Mouse (Mus musculus) heart, postnatal 25 days (tissue): ENCODE measurements around the gene Slc7a7. TPM values are rescaled to one million over a fixed set of nuclear protein-coding genes. Genes with fewer than 3 reads are reported as not detected.

Experiments used
- DNase-seq: peaks from one replicate; pipeline ENCODE4 v3.0.0; 2022; ENCODE audit warnings: low spot score
- intact Hi-C: fragments of 180-260 bp; cut with DNase I; formaldehyde crosslinking; loops from one replicate; pipeline ENCODE4 v1.15.1; 2025
- total RNA-seq, 2 experiments: library from RNA; stranded (reverse); gene quantifications; 2 replicates each; pipeline ENCODE4 v1.2.3; 2021

Slc7a7 gene
- total RNA-seq, 2 experiments from 2014 or later: 7.7 to 7.9 TPM

DNA sequence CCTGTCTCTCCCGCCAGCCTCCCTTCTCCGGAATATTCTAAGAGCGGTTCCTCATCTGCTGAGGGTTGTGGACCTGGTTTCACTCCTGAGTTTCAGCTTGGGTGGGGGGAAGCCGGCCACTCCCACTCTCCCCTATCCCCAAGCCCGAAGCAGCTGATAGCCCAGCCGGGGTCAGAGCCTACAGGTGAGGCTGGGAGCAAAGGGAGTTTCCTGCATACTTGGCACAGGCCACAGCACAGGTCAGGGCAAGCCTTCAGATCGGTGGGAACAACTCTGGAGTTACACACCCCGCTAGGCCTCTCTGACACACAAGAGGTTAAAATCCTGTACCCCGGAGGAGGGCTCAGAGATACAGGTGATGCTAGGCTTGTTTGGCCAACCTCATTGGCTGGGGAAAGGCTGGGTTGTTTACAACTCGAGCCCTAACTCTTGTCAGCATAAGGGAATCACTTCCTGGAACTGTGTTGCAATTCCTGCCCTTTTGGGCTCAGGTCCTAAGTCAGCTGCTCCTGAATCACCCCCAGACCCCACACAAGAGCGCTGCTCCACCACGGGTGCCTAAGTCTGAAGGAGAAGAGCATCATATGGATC is 16.5 kb upstream of the Slc7a7 start:
- intact Hi-C loops: no loop called here
- no peak for DNase-seq

DNA sequence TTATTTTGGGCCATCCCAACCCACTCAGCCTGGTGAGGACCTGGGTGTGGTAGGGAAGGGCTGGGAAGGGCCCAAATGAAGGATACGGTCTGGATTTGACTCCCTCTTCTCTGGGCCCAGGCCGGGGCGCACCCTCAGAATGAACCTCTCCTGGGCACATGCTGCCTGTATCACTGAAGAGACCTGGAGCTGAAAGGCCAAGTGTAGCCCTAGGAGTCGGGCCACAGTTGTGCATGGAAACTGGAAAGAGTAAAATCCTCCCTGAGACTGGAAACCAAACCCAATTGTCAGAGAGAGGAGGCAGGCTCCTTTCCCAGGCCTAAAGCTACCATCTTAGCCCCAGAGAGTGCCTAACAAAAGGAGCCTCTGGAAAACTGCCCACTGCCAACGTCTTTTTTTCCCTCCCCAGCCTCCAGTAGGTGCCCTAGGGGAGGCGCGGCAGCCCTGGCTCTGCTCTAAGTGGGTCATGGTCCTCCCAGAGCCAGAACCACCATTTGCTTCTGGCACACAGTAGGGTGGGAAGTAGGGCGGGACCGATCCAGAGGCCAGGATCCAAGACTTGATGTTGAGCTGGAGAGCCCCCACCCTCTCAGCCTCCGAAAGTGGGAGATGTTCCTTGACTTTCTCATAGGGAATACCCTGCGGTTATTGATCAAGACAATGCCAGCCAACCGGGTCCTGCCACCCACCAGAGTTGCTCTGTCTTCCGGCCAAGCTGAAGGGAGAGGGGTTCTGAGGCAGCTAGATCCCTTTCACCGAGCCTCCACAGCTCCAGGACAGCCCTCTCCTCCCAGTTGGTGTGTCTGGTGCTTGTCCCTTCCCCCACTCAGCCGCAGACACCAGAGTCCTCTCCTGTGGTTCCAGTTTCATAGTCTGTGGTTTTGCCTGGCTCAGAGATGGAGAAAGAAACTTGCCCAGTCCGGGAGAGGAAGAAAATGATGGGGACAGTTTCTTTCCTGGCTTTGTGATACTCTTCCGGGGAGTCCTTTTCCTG is 15.6 kb upstream of the Slc7a7 start:
- intact Hi-C loops: no loop called here
- DNase-seq: no peak

DNA sequence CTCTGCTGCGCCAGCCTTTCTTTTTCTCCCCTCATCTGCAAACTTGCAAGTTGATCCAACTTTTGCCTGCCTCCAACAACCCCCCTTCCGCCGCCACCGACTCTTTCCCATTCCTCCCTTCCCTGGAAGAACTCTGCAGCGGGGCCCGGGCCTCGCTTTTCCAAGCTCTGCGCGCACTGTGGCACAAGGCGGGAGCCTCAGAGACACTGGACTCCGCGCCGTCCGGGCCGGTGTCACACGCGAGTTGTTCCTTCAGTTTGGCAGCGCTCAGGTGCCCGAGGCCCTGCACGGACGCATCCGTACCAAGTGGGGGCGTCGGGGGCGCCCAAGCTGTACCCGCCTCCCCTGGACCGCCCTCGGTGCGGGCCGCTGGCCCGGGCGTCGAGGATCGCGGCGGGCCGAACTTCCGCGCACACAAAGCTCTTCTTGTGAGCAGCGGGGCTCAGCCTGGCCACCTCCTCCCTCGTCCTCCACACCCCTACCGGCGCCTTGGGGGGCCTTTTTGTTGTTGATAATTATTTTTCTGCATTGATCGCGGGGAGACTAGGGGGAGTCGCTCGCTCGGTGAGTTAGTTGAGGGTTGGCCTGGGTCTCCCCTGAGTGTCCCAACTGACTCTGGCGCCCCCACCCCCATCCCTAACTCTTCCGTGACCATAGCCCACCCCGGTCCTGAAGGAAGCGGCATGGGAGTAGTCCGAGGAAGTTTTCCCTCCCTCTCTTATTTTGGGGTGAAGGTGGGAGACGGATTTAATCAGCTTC is 14.7 kb upstream of the Slc7a7 start:
- intact Hi-C loops: no loop called here
- no peak for DNase-seq

DNA sequence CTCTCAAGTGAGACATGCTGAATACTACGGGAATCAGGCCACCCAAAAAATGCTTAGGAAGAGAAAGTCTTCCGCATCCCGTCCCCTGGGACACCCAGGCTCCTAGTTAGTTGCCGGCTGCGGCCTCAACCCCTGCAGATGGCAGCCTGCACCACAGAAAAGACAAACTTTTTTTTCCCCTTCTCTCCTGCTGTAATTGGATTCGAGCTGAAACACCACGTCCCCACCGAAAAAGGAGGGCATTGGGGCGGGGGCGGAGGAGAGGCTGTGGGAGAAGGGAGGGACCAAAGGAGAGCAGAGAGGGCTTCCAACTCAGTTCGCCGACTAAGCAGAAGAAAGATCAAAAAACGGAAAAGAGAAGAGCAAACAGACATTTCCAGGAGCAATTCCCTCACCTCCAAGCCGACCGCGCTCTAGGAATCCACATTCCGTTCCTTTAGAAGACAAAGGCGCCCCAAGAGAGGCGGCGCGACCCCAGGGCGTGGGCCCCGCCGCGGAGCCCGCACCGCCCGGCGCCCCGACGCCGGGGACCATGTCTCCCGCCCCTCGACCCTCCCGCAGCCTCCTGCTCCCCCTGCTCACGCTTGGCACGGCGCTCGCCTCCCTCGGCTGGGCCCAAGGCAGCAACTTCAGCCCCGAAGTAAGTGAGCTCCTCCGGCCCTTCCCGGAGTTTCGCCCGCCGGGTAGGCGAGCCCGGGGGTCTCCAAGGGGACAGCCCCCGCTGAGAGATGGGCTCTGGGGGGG is 13.9 kb upstream of the Slc7a7 start, which contains the start of gene Mmp14:
Gene Mmp14 (plus strand): TSS at position 279 of the 744 bp plus-strand sequence.
- DNase-seq: peak; percentile 57
- intact Hi-C loops: no loop called here

DNA sequence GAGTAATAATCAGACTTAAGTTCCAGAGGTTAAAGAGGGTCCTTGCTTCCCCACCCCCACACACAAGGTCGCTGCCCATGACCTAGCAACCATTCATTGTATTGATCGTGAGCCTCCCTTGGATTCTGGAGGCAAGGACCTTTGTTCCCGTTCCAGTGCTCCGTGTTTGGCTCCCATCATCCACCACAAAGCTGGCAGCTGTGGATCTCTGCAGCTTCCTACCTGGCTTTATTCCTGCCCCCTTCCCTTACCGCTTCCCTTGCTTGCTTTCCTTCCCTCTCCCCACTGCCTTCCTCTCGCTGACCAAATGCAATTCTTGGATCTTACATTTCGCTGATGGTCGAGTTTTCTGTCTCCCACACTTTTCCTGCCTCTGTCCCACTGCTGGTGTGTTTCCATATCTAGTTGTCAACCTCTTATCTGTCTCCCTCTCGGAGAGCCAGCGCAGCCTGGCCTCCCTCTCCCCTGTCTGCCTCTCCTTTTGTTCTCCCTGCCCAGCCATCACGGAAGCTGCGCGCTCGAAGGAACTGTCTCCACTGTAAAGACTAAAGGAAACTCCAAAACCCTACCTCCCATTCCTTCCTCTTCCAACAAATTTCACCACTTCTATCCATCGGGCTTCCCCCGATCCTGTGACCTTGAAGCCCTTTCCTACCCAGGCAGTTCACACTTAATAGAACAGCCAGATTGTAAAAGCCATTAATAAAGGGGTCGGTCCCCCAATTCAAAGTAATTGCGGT is 13.0 kb upstream of the Slc7a7 start:
- intact Hi-C loops: no loop called here
- no peak for DNase-seq

DNA sequence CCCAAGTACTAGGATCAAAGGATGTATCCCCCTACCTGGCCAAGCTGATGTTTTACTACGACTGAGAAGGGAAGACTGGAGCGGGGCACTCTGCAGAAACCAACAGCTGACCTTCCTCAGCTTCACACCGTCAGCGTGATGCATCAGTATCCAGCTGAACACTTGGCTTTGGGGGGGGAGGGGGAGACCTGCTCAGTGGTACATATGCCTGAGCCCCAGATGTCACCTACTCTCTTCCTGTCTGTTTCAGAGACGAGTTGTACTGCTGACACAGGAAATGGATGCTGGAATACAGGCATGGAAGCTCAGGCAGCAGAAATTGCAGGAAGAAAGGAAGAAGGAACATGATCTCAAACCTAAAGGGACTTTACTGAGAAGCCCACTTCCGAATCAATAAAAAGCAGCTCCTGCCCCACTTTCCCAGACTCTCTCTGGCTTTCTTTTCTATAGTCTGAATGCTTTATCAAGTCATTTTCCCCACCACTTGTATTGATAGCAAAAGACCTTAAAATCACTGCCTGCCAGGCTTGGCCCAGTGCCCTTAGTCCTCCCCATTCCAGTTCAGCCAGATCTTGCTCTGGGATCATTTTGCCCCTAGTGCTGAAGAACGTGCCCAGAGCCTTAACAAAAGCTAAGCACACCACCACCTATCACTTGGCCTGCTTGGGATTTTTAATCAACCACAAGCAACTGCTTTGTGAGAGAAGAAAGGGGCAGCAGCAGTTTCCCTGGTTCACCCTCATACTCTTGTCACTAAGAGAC is 11.9 kb upstream of the Slc7a7 start:
- intact Hi-C loops: no loop called here
- DNase-seq: no peak

DNA sequence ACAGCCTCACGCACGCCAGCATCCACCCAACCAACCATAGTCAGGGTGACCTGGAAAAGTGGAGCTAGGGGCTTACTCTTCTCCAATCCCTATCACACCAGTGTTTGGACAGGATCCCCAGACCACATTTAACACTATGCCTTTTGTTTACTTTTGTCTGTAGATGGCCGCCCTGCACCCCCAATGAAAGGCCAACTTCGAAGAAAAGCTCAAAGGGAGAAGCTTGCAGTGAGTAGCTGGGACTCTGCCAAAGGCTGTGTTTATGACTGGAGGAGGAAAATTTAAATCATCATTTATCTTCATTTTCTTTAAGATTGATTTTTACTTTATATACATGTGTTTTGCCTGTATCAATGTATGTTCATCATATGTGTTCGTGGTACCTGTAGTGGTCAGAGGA is 10.8 kb upstream of the Slc7a7 start:
- intact Hi-C loops: no loop called here
- no peak for DNase-seq

DNA sequence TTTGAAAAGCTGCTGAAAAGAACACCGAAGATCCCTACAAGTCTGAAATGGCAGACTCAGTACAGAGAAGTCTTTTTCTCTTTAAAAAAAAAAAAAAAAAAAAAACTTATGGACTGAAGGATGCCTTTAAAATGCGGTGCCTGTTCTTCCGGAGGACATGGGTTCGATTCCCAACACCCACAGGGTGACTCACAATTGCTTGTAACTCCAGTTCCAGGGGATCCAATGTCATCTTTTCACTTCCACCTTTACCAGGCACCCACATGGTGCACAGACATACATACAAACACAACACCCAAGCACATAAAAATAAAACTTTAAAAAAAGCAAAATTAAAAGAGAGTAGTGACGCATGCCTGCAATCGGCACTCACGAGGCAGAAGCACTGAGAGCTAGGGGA is 10.1 kb upstream of the Slc7a7 start:
- intact Hi-C loops: no loop called here
- DNase-seq: no peak

DNA sequence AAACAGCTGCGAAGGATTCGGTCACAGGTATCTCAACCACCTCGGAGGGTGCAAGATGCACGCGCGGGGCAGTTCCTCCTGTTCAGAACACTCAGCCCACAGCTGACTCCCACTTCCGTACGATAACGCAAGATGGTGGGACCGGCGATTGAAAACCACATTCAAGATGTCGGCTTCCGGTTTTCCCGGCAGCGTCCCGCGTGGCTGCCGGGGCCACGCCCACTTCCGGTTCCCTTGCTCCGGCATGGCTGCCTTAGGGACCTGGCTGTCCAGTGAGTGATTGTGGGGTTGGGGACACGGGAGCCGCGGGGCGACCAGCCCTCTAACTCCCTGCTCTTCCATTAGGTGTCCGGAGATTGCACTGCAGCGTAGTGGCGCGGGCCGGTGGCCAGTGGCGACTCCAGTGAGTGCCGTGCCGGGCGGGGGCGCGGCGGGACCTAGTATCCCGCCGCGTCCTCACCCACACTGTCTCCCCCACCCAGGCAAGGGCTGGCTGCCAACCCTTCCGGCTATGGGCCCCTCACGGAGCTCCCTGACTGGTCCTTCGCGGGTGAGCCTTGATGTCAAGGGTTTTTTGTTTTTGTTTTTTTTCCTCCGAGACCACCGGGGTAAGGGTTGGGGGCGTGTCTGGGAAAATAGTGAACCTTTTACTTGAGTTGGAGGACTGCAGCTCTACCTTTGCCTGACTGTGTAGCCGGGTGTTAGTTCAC is 9.3 kb upstream of the Slc7a7 start, which contains the start of gene Mrpl52:
Gene Mrpl52 (plus strand): TSS at position 221 of the 710 bp plus-strand sequence.
- peak; percentile 85 for DNase-seq
- intact Hi-C loops: no loop called here

DNA sequence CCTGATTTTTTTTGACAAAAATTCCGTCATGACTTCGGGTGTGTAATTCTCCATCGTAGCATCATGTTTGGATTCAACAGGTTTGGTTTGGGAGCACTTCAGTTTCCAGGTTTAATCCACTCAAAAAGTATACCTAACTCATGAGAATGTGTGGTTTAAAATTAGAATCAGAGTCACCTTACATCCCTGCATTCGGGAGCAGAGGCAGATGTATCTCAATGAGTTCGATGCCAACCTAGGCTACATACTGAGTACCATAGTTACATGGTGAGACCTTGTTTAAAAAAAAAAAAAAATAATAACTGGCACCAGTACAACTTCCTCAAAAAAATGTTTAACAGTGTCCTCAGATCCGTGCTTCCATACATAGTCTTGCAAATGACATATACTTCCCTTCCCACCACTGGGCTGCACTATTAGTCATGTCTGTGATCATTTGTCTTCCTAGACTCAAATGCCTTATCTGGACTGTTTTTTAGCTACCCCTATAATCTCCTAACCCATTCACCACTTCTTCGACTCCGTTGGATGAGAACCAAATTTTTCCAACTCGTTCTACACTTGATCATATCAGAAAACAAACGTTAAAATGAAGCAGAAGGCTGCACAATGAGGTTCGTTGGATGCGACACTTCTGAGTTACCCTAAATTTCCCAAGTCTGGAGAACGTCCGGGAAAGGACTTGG is 8.6 kb upstream of the Slc7a7 start:
- intact Hi-C loops: no loop called here
- DNase-seq: no peak

DNA sequence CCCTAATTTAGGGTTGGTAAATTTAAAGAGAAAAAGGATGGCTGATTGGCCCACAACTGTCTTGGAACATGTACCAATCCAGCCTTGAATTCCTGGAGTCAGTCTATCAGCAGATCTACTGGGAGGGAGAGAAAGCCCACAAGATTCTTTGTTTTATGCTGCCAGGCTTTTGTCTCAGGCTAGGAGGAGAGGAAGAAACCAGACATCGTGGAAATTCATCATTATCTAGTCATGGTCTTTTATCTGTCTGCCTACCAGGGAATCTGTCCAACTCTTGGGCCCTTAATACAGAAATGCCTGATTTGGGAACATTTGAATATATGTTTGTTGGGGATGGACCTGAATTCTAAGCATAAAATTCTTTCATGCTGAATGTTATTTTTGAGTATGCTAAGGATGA is 8.0 kb upstream of the Slc7a7 start:
- DNase-seq: no peak
- intact Hi-C loops: no loop called here

DNA sequence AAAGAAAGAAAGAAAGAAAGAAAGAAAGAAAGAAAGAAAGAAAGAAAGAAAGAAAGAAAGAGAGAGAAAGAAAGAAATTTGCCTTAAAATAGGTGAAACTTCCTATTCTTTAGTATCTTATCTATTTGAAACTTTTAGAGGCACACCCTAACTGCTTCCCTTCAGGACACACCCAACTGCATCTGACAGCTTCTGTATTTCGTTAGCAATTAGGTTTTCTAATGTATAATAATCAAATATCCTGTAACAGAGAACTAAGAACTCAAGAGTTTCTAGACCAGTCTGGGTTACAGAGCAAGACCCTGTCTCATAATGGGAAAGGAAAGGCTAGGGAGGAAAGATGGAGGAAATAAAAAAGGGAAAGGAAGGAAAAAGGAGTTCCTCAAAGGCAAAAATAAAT is 7.1 kb upstream of the Slc7a7 start:
- DNase-seq: no peak
- intact Hi-C loops: no loop called here

DNA sequence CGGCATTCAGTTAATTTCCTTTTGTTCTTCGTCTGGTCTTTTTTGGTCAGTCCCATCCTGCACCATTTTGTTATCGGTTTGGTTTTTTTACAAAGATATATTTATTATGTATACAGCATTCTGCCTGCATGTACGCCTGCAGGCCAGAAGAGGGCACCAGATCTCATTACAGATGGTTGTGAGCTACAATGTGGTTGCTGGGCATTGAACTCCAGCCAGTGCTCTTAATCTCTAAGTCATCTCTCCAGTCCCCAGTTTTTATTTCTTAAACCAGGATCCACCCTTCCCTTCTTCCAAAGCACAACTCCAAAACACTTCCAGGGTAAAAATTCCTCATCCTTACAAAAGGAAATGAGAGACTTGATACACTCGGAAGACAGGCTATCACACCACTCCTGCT is 5.8 kb upstream of the Slc7a7 start:
- DNase-seq: no peak
- intact Hi-C loops: loop anchor here (2.0 kb wide), 1 partner anchor 25 kb away; no protein-coding TSS in a partner anchor

DNA sequence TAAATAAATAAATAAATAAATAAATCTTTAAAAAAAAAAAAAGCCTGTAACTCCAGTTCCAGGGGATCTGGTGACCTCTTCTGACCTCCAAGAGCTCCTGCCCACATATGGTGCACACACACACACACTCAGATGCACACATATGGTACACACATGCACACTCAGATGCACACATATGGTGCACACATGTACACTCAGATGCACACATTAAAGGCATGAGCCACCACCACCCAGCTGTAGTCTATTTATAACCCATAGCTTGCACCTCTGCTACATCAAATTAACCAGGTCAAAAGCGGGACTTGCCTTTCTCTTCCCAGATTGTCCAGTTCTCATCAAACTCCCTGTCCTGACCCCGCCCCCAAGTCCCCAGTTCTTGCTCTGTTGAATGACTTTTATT is 3.4 kb upstream of the Slc7a7 start:
- intact Hi-C loops: no loop called here

DNA sequence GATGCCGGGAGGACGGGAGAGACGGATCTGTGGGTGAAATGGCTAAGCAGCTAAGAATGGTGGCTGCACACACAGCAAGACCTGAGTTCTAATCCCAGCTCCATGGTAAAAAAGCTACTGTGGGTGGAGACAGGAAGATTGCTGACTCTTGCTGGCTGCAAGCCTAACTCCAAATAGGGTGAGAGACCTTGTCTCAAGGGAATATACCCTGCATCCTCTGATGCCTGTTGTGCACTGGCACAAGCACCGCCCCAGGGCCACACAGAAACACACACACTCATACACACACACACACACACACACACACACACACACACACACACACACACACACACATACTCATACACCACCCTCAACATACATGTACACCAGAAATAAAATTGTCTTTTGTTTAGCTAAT is 750 bp downstream of the Slc7a7 start:
- intact Hi-C loops: no loop called here
- DNase-seq: no peak

More for the DNA sequence above, 3.4 kb upstream of the Slc7a7 start:
- DNase-seq: no peak

DNA sequence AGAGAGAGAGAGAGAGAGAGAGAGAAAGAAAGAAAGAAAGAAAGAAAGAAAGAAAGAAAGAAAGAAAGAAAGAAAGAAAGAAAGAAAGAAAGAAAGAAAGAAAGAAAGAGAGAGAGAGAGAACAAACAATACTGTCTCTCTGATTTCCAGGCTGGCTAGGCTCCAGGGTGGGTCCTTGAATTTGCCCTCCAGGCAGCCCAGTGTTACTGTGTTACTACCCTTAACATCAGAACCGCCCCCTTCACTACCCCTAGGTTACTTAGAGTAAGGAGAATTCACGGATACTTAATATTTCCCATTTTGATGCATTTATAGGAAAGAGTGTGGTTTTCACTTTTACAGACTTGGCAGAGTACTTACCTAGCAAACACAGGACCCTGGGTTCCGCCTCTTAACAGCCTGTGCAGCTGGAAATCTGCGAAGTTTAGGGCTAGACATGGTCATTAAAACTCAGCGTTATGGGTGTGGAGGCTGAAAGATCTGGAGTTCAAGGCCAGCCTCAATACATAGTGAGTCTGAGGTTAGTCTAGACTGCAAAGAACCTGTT is 1.3 kb downstream of the Slc7a7 start:
- intact Hi-C loops: no loop called here
- no peak for DNase-seq
